Mouse (Mus musculus) embryonic facial prominence, embryonic 14.5 days (tissue): ENCODE results near the gene Plekhb1. TPM values are rescaled to one million over a fixed set of nuclear protein-coding genes. Genes with fewer than 3 reads are reported as not detected.

ENCODE experiments used
- ATAC-seq: fragments of 200-750 bp; cut with Nextera tagmentation; 2 replicates; pipeline ENCODE4 v1.8.0; 2017; ENCODE audit warnings: low read depth, moderate number of reproducible peaks, moderate TSS enrichment
- DNase-seq: peaks from one replicate; pipeline ENCODE4 v3.0.0-alpha.2; 2015; ENCODE audit warnings: low spot score
- H3K27ac ChIP-seq: fragments of 300-500 bp; sonication (generic); replicated peaks from 2 replicates; pipeline ENCODE4 v1.5.1; 2014; ENCODE audit warnings: low read depth, mild to moderate bottlenecking, low read length, moderate library complexity
- H3K27me3 ChIP-seq: fragments of 300-500 bp; sonication (generic); replicated peaks from 2 replicates; pipeline ENCODE4 v1.6.1; 2014; ENCODE audit warnings: low read length; ENCODE audit not compliant: control insufficient read depth, insufficient read depth
- H3K36me3 ChIP-seq: fragments of 300-500 bp; sonication (generic); 2 replicates; pipeline ENCODE4 v1.6.1; 2014; ENCODE audit warnings: low read length, mixed read lengths; ENCODE audit not compliant: control insufficient read depth, insufficient read depth
- H3K4me1 ChIP-seq: fragments of 300-500 bp; sonication (generic); 2 replicates; pipeline ENCODE4 v1.6.1; 2014; ENCODE audit warnings: antibody characterized with exemption, low read length; ENCODE audit not compliant: control insufficient read depth, insufficient read depth
- H3K4me2 ChIP-seq: fragments of 300-500 bp; sonication (generic); 2 replicates; pipeline ENCODE4 v1.6.1; 2014; ENCODE audit warnings: low read depth, mild to moderate bottlenecking, low read length, moderate library complexity, mixed read lengths
- H3K4me3 ChIP-seq: fragments of 300-500 bp; sonication (generic); 2 replicates; pipeline ENCODE4 v1.5.1; 2014; ENCODE audit warnings: low read depth, mild to moderate bottlenecking, low read length
- H3K9ac ChIP-seq: fragments of 300-500 bp; sonication (generic); 2 replicates; pipeline ENCODE4 v1.6.1; 2014; ENCODE audit warnings: low read depth, mild to moderate bottlenecking, low read length, moderate library complexity, mixed read lengths
- H3K9me3 ChIP-seq: fragments of 300-500 bp; sonication (generic); 2 replicates; pipeline ENCODE4 v1.6.1; 2016; ENCODE audit warnings: low read length; ENCODE audit not compliant: control insufficient read depth
- WGBS: fragments of 180-500 bp; shearing (Covaris S2); extraction: QIAGEN DNeasy Blood & Tissue Kit; methylation state at CpG from one replicate; pipeline ENCODE4 v1.1.7; 2014; 5-methylcytosine and 5-hydroxymethylcytosine counted together
- polyA plus RNA-seq: library from polyadenylated mRNA; unstranded; fragments of >200 nt; fragmentation: Nextera tagmentation; extraction: Ambion mirVana; gene quantifications from 2 replicates; pipeline ENCODE4 v1.2.1, GENCODE M21; 2014

The Plekhb1 gene
- polyA plus RNA-seq, 1 experiment from 2014 or later: 12.3 TPM

- Histone ChIP-seq H3K9me3 (no peaks in the 10 kb centered on the region), H3K4me2 (peak overlapping the region; percentile 39; the same call in 1 of the 2 replicates), H3K9ac (0 out of 2 replicates have a peak overlapping the region, but pooled peaks have one; percentile 27), H3K36me3 (no peaks in the 10 kb centered on the region), H3K4me1 (peaks cover 5% of the 10 kb centered on the region; the same call in 1 of the 2 replicates), H3K27me3 (no peaks in the 10 kb centered on the region), H3K4me3 (no peak overlapping the region), H3K27ac (no peak overlapping the region)
- no peak for DNase-seq
- 0 out of 2 replicates have a peak, but pooled peaks have one; percentile 5 for ATAC-seq
- 68% methylated on average over 11 of the region's 11 CpGs for WGBS
Observed at GRCm38 (mm10) chr7:100663729-100664304, 1.6 kb upstream of the Plekhb1 start.

- peak overlapping the region; percentile 40; the same call in 1 of the 2 replicates for H3K27ac ChIP-seq
- WGBS: 2% methylated on average over 13 of the region's 13 CpGs
- peak; percentile 95 for ATAC-seq
Observed at GRCm38 (mm10) chr7:100663190-100663589, 976 bp upstream of the Plekhb1 start.

GRCm38 (mm10) chr7:100661264-100661663, 950 bp downstream of the Plekhb1 start:
- no peak overlapping the region for H3K4me2 ChIP-seq
- H3K9ac ChIP-seq: no peak overlapping the region
- no peak overlapping the region for H3K4me3 ChIP-seq
- no peaks in the 10 kb centered on the region for H3K36me3 ChIP-seq
- no peaks in the 10 kb centered on the region for H3K27me3 ChIP-seq
- no peak for DNase-seq
- H3K9me3 ChIP-seq: no peaks in the 10 kb centered on the region
- H3K4me1 ChIP-seq: peaks cover 10% of the 10 kb centered on the region; the same call in 1 of the 2 replicates
- WGBS: 87% methylated on average over 7 of the region's 7 CpGs
- no peak for ATAC-seq
- no peak overlapping the region for H3K27ac ChIP-seq

More at GRCm38 (mm10) chr7:100663190-100663589, 976 bp upstream of the Plekhb1 start:
- peaks cover 5% of the 10 kb centered on the region; the same call in 1 of the 2 replicates for H3K4me1 ChIP-seq
- no peaks in the 10 kb centered on the region for H3K36me3 ChIP-seq
- peak overlapping the region; percentile 39 for H3K4me2 ChIP-seq
- H3K9me3 ChIP-seq: no peaks in the 10 kb centered on the region
- H3K9ac ChIP-seq: 0 out of 2 replicates have a peak overlapping the region, but pooled peaks have one; percentile 27
- peak; percentile 98 for DNase-seq
- H3K27me3 ChIP-seq: no peaks in the 10 kb centered on the region
- H3K4me3 ChIP-seq: no peak overlapping the region

- ATAC-seq: peak; percentile 71; the same call in 1 of the 2 replicates
- H3K27me3 ChIP-seq: no peaks in the 10 kb centered on the region
- H3K4me3 ChIP-seq: no peak overlapping the region
- peak overlapping the region; percentile 25; the same call in 1 of the 2 replicates for H3K9ac ChIP-seq
- peak; percentile 72 for DNase-seq
- WGBS: 25% methylated on average over 18 of the region's 18 CpGs
- H3K27ac ChIP-seq: no peak overlapping the region
- H3K36me3 ChIP-seq: no peaks in the 10 kb centered on the region
- H3K4me1 ChIP-seq: peaks cover 9% of the 10 kb centered on the region; the same call in 1 of the 2 replicates
- peak overlapping the region; percentile 44 for H3K4me2 ChIP-seq
- no peaks in the 10 kb centered on the region for H3K9me3 ChIP-seq
Observed at GRCm38 (mm10) chr7:100658093-100658578, 4.1 kb downstream of the Plekhb1 start.

GRCm38 (mm10) chr7:100656739-100657138, 5.5 kb downstream of the Plekhb1 start:
- H3K9ac ChIP-seq: no peak overlapping the region
- H3K9me3 ChIP-seq: no peaks in the 10 kb centered on the region
- ATAC-seq (no peak), DNase-seq (no peak)
- H3K4me2 ChIP-seq: no peak overlapping the region
- no peak overlapping the region for H3K27ac ChIP-seq
- 0 out of 2 replicates have a peak, but pooled peaks cover 5% of the 10 kb centered on the region for H3K4me1 ChIP-seq
- 32% methylated on average over 5 of the region's 5 CpGs for WGBS
- no peaks in the 10 kb centered on the region for H3K36me3 ChIP-seq
- no peaks in the 10 kb centered on the region for H3K27me3 ChIP-seq
- no peak overlapping the region for H3K4me3 ChIP-seq

GRCm38 (mm10) chr7:100654441-100654840, 7.8 kb downstream of the Plekhb1 start:
- no peaks in the 10 kb centered on the region for H3K9me3 ChIP-seq
- no peak overlapping the region for H3K4me3 ChIP-seq
- no peak overlapping the region for H3K4me2 ChIP-seq
- no peaks in the 10 kb centered on the region for H3K36me3 ChIP-seq
- no peaks in the 10 kb centered on the region for H3K27me3 ChIP-seq
- H3K27ac ChIP-seq: no peak overlapping the region; the same call in 1 of the 2 replicates
- 82% methylated on average over 8 of the region's 8 CpGs for WGBS
- DNase-seq (no peak), ATAC-seq (no peak)
- 0 out of 2 replicates have a peak, but pooled peaks cover 5% of the 10 kb centered on the region for H3K4me1 ChIP-seq
- no peak overlapping the region for H3K9ac ChIP-seq

GRCm38 (mm10) chr7:100653480-100654266, 8.5 kb downstream of the Plekhb1 start:
- H3K27me3 ChIP-seq: no peaks in the 10 kb centered on the region
- H3K4me2 ChIP-seq: no peak overlapping the region
- 68% methylated on average over 9 of the region's 9 CpGs for WGBS
- 0 out of 2 replicates have a peak, but pooled peaks cover 5% of the 10 kb centered on the region for H3K4me1 ChIP-seq
- H3K4me3 ChIP-seq: no peak overlapping the region
- H3K9ac ChIP-seq: no peak overlapping the region
- no peaks in the 10 kb centered on the region for H3K36me3 ChIP-seq
- no peaks in the 10 kb centered on the region for H3K9me3 ChIP-seq
- H3K27ac ChIP-seq: no peak overlapping the region; the same call in 1 of the 2 replicates
- DNase-seq (peak; percentile 61), ATAC-seq (peak; percentile 41; the same call in 1 of the 2 replicates)

- Histone ChIP-seq H3K9me3 (no peaks in the 10 kb centered on the region), H3K27me3 (no peaks in the 10 kb centered on the region), H3K36me3 (no peaks in the 10 kb centered on the region), H3K4me2 (no peak overlapping the region), H3K4me1 (no peaks in the 10 kb centered on the region), H3K4me3 (no peak overlapping the region), H3K9ac (no peak overlapping the region), H3K27ac (no peak overlapping the region)
- peak; percentile 35 for DNase-seq
- ATAC-seq: no peak; the same call in 1 of the 2 replicates
- 78% methylated on average over 4 of the region's 4 CpGs for WGBS
Observed at GRCm38 (mm10) chr7:100651011-100651410, 11.2 kb downstream of the Plekhb1 start.
